Mouse (Mus musculus) heart, embryonic 12.5 days (tissue): Measurements from ENCODE around the gene Gfer. TPM values are rescaled to one million over a fixed set of nuclear protein-coding genes. Genes with fewer than 3 reads are reported as not detected.

Experiments used
- ATAC-seq: fragments of 200-750 bp; cut with Nextera tagmentation; 2 replicates; pipeline ENCODE4 v1.8.0; 2017; ENCODE audit warnings: moderate TSS enrichment, moderate library complexity; ENCODE audit not compliant: insufficient number of reproducible peaks, low FRiP score
- H3K27ac ChIP-seq: fragments of 300-500 bp; sonication (generic); 2 replicates; pipeline ENCODE4 v1.5.1; 2016; ENCODE audit warnings: mild to moderate bottlenecking, moderate library complexity; ENCODE audit not compliant: poor library complexity, severe bottlenecking
- H3K27me3 ChIP-seq: fragments of 300-500 bp; sonication (generic); replicated peaks from 2 replicates; pipeline ENCODE4 v1.6.1; 2016; ENCODE audit warnings: mild to moderate bottlenecking, moderate library complexity
- H3K36me3 ChIP-seq: fragments of 300-500 bp; sonication (generic); 2 replicates; pipeline ENCODE4 v1.6.1; 2016; ENCODE audit warnings: mild to moderate bottlenecking, moderate library complexity
- H3K4me1 ChIP-seq: fragments of 300-500 bp; sonication (generic); replicated peaks from 2 replicates; pipeline ENCODE4 v1.6.1; 2016; ENCODE audit warnings: mild to moderate bottlenecking
- H3K4me2 ChIP-seq: fragments of 300-500 bp; sonication (generic); 2 replicates; pipeline ENCODE4 v1.6.1; 2016; ENCODE audit warnings: mild to moderate bottlenecking, moderate library complexity
- H3K4me3 ChIP-seq: fragments of 300-500 bp; sonication (generic); 2 replicates; pipeline ENCODE4 v1.5.1; 2016; ENCODE audit warnings: mild to moderate bottlenecking
- H3K9ac ChIP-seq: fragments of 300-500 bp; sonication (generic); 2 replicates; pipeline ENCODE4 v1.6.1; 2016; ENCODE audit warnings: mild to moderate bottlenecking, moderate library complexity
- H3K9me3 ChIP-seq: fragments of 300-500 bp; sonication (generic); replicated peaks from 2 replicates; pipeline ENCODE4 v1.6.1; 2016; ENCODE audit warnings: mild to moderate bottlenecking, moderate library complexity
- WGBS: fragments of 180-500 bp; shearing (Covaris S2); methylation state at CpG from one replicate; pipeline ENCODE4 v1.1.7; 2016; 5-methylcytosine and 5-hydroxymethylcytosine counted together
- polyA plus RNA-seq: library from polyadenylated mRNA; unstranded; fragments of >200 nt; fragmentation: Nextera tagmentation; extraction: Ambion mirVana; gene quantifications from 2 replicates; pipeline ENCODE4 v1.2.1, GENCODE M21; 2016

Gfer gene
- polyA plus RNA-seq, 1 experiment from 2014 or later, result 37.8 TPM

DNA sequence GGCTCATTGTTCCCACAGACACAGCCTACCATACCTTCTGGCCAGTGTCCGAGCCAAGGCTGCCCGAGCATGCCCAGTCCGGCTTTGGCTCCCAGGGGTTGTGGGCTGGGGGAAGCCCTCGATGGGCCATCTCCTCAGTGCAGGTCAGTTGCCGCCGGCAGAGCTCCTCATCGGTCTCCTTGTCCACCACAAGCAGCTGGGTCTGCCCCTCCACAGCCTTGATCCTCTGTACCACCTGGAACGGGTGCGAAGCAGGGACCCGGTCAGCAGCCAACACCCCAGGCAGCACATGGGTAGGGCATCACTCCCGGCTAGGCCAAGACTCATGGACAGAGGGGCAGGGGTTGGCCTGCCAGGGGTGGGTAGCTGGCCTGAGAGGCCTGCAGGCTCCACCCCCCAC is 48.5 kb downstream of the Gfer start:
- ATAC-seq, result no peak
- peaks cover 50% of the 10 kb centered on the region for H3K27me3 ChIP-seq
- H3K36me3 ChIP-seq, result 0 out of 2 replicates have a peak, but pooled peaks cover 4% of the 10 kb centered on the region
- H3K27ac ChIP-seq, result peak overlapping the region; percentile 87
- H3K9ac ChIP-seq, result peak overlapping the region; percentile 56
- 68% methylated on average over 11 of the region's 11 CpGs for WGBS
- H3K4me2 ChIP-seq, result peak overlapping the region; percentile 96
- peaks cover 66% of the 10 kb centered on the region for H3K4me1 ChIP-seq
- peak overlapping the region; percentile 21 for H3K4me3 ChIP-seq
- H3K9me3 ChIP-seq, result no peaks in the 10 kb centered on the region

DNA sequence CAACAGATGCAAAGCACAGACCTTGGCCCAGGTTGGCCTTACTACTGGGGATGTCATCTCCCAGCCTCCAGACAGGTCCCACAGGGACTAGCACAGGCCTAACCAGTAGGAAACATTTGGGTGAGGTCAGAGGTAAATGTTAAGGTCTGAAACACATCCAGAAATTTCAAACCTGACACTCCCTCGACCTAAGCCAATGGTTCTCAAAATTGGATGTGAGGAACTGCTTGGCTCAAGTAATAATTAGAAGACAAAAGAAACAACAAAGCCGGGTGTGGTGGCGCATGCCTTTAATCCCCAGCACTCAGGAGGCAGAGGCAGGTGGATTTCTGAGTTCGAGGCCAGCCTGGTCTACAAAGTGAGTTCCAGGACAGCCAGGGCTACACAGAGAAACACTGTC is 49.6 kb downstream of the Gfer start:
- Histone ChIP-seq H3K27ac (peak overlapping the region; percentile 87), H3K4me3 (no peak overlapping the region), H3K36me3 (0 out of 2 replicates have a peak, but pooled peaks cover 10% of the 10 kb centered on the region), H3K4me2 (no peak overlapping the region), H3K27me3 (peaks cover 54% of the 10 kb centered on the region), H3K4me1 (peaks cover 66% of the 10 kb centered on the region), H3K9ac (no peak overlapping the region), H3K9me3 (no peaks in the 10 kb centered on the region)
- no peak for ATAC-seq
- 77% methylated on average over 4 of the region's 4 CpGs for WGBS

GRCm38 (mm10) chr17:24645916-24646315 is 50.0 kb downstream of the Gfer start:
- peak; percentile 17; the same call in 1 of the 2 replicates for ATAC-seq
- Histone ChIP-seq H3K9me3 (no peaks in the 10 kb centered on the region), H3K4me1 (peaks cover 66% of the 10 kb centered on the region), H3K27ac (peak overlapping the region; percentile 87), H3K27me3 (peaks cover 52% of the 10 kb centered on the region), H3K36me3 (peaks cover 12% of the 10 kb centered on the region), H3K4me2 (peak overlapping the region; percentile 43; the same call in 1 of the 2 replicates), H3K9ac (peak overlapping the region; percentile 28; the same call in 1 of the 2 replicates), H3K4me3 (no peak overlapping the region)
- WGBS, result 40% methylated on average over 3 of the region's 3 CpGs

- Histone ChIP-seq H3K36me3 (peaks cover 20% of the 10 kb centered on the region), H3K4me3 (0 out of 2 replicates have a peak overlapping the region, but pooled peaks have one; percentile 4), H3K27me3 (peaks cover 52% of the 10 kb centered on the region), H3K9me3 (no peaks in the 10 kb centered on the region), H3K27ac (peak overlapping the region; percentile 87), H3K4me1 (peaks cover 63% of the 10 kb centered on the region), H3K9ac (peak overlapping the region; percentile 55; the same call in 1 of the 2 replicates), H3K4me2 (peak overlapping the region; percentile 43)
- ATAC-seq, result peak; percentile 52
- 57% methylated on average over 9 of the region's 9 CpGs for WGBS
Observed at GRCm38 (mm10) chr17:24644875-24645721, 50.9 kb downstream of the Gfer start.

- Histone ChIP-seq H3K4me1 (peaks cover 61% of the 10 kb centered on the region), H3K9ac (peak overlapping the region; percentile 55), H3K9me3 (no peaks in the 10 kb centered on the region), H3K4me3 (0 out of 2 replicates have a peak overlapping the region, but pooled peaks have one; percentile 4), H3K27me3 (peaks cover 56% of the 10 kb centered on the region), H3K4me2 (peak overlapping the region; percentile 43), H3K36me3 (peaks cover 24% of the 10 kb centered on the region), H3K27ac (peak overlapping the region; percentile 87)
- 30% methylated on average over 7 of the region's 7 CpGs for WGBS
- peak; percentile 44; the same call in 1 of the 2 replicates for ATAC-seq
Observed at GRCm38 (mm10) chr17:24644030-24644715, 51.8 kb downstream of the Gfer start.

Other genes with a start within 250 kb of the Gfer start
- 22.2 and 22.5 TPM in 2 replicates for gene E4f1, start 225.8 kb downstream of the Gfer start, polyA plus RNA-seq
- gene Pgp, start 225.8 kb downstream of the Gfer start, polyA plus RNA-seq, result 71.9 and 73.7 TPM in 2 replicates
- not detected in 2 replicates for gene Bricd5, start 222.3 kb downstream of the Gfer start, polyA plus RNA-seq
- gene Mlst8, start 217.1 kb downstream of the Gfer start, polyA plus RNA-seq, result 17.8 and 20.5 TPM in 2 replicates
- 0.64 and 0.77 TPM in 2 replicates for gene Caskin1, start 207.6 kb downstream of the Gfer start, polyA plus RNA-seq
- 71.8 and 81.4 TPM in 2 replicates for gene Traf7, start 168.2 kb downstream of the Gfer start, polyA plus RNA-seq
- gene Rab26, start 161.9 kb downstream of the Gfer start, polyA plus RNA-seq, result 1.2 TPM in 2 replicates
- gene Pkd1, start 146.3 kb downstream of the Gfer start, polyA plus RNA-seq, result 18.1 and 18.9 TPM in 2 replicates
- gene Tsc2, start 63.5 kb downstream of the Gfer start, polyA plus RNA-seq, result 66.5 and 74.6 TPM in 2 replicates
- gene Nthl1, start 63.5 kb downstream of the Gfer start, polyA plus RNA-seq, result 7.8 and 8.3 TPM in 2 replicates
- gene Slc9a3r2, start 45.8 kb downstream of the Gfer start, polyA plus RNA-seq, result 56.6 and 59.7 TPM in 2 replicates
- gene Npw, start 37.7 kb downstream of the Gfer start, polyA plus RNA-seq, result not detected in 2 replicates
- 20.1 and 21.2 TPM in 2 replicates for gene Zfp598, start 26.5 kb downstream of the Gfer start, polyA plus RNA-seq
- gene Syngr3, start 6.2 kb downstream of the Gfer start, polyA plus RNA-seq, result 0.68 and 1.0 TPM in 2 replicates
- gene Noxo1, start 78 bp upstream of the Gfer start, polyA plus RNA-seq, result 1.3 and 1.8 TPM in 2 replicates
- 45.9 and 49.5 TPM in 2 replicates for gene Tbl3, start 11.5 kb upstream of the Gfer start, polyA plus RNA-seq
- not detected in 2 replicates for gene Rnf151, start 21.9 kb upstream of the Gfer start, polyA plus RNA-seq
- gene Rps2, start 22.0 kb upstream of the Gfer start, polyA plus RNA-seq, result 810 and 828 TPM in 2 replicates
- 351 and 363 TPM in 2 replicates for gene Ndufb10, start 28.3 kb upstream of the Gfer start, polyA plus RNA-seq
- 0.34 and 0.76 TPM in 2 replicates for gene Rpl3l, start 31.7 kb upstream of the Gfer start, polyA plus RNA-seq
- gene Msrb1, start 40.5 kb upstream of the Gfer start, polyA plus RNA-seq, result 17.3 and 18.2 TPM in 2 replicates
- 0.72 TPM in 1 of 2 replicates, not detected in the other for gene Hs3st6, start 56.8 kb upstream of the Gfer start, polyA plus RNA-seq
- gene Meiob, start 108.1 kb upstream of the Gfer start, polyA plus RNA-seq, result not detected in 2 replicates
- gene Hagh, start 144.0 kb upstream of the Gfer start, polyA plus RNA-seq, result 39.9 and 41.2 TPM in 2 replicates
- 36.5 TPM in 2 replicates for gene Fahd1, start 154.2 kb upstream of the Gfer start, polyA plus RNA-seq
- 0.12 and 0.24 TPM in 2 replicates for gene Igfals, start 169.8 kb upstream of the Gfer start, polyA plus RNA-seq
- 31.9 and 33.1 TPM in 2 replicates for gene Nubp2, start 190.2 kb upstream of the Gfer start, polyA plus RNA-seq
- gene Spsb3, start 190.5 kb upstream of the Gfer start, polyA plus RNA-seq, result 25.7 and 28.3 TPM in 2 replicates
- 25.4 and 27.2 TPM in 2 replicates for gene Eme2, start 198.9 kb upstream of the Gfer start, polyA plus RNA-seq
- 91.1 and 94.9 TPM in 2 replicates for gene Mrps34, start 199.0 kb upstream of the Gfer start, polyA plus RNA-seq
- 34.5 and 36.5 TPM in 2 replicates for gene Nme3, start 200.3 kb upstream of the Gfer start, polyA plus RNA-seq
- gene Mapk8ip3, start 240.8 kb upstream of the Gfer start, polyA plus RNA-seq, result 38.4 and 41.3 TPM in 2 replicates